Mouse (Mus musculus) heart, postnatal 0 days (tissue): ENCODE data around the gene Hspa12b. TPM values are rescaled to one million over a fixed set of nuclear protein-coding genes. Genes with fewer than 3 reads are reported as not detected.

Experiments
- ATAC-seq: fragments of 200-750 bp; cut with Nextera tagmentation; 2 replicates; pipeline ENCODE4 v1.8.0; 2017; ENCODE audit warnings: low read depth, moderate number of reproducible peaks, moderate library complexity; ENCODE audit not compliant: insufficient read depth
- DNase-seq: peaks from one replicate; pipeline ENCODE4 v3.0.0-alpha.2; 2016; ENCODE audit warnings: low spot score
- H3K27ac ChIP-seq: fragments of 300-500 bp; sonication (generic); 2 replicates; pipeline ENCODE4 v1.5.1; 2014; ENCODE audit warnings: low read depth, mild to moderate bottlenecking
- H3K27me3 ChIP-seq: fragments of 300-500 bp; sonication (generic); 2 replicates; pipeline ENCODE4 v1.6.1; 2014; ENCODE audit warnings: low read length, mixed read lengths; ENCODE audit not compliant: control insufficient read depth, insufficient read depth
- H3K36me3 ChIP-seq: fragments of 300-500 bp; sonication (generic); replicated peaks from 2 replicates; pipeline ENCODE4 v1.6.1; 2014; ENCODE audit warnings: low read length, mixed read lengths; ENCODE audit not compliant: control insufficient read depth, insufficient read depth
- H3K4me1 ChIP-seq: fragments of 300-500 bp; sonication (generic); 2 replicates; pipeline ENCODE4 v1.6.1; 2014; ENCODE audit warnings: antibody characterized with exemption; ENCODE audit not compliant: control insufficient read depth, insufficient read depth
- H3K4me2 ChIP-seq: fragments of 300-500 bp; sonication (generic); 2 replicates; pipeline ENCODE4 v1.6.1; 2014; ENCODE audit warnings: low read depth, mild to moderate bottlenecking, low read length, moderate library complexity
- H3K4me3 ChIP-seq: fragments of 300-500 bp; sonication (generic); 2 replicates; pipeline ENCODE4 v1.5.1; 2014; ENCODE audit warnings: low read depth, low read length
- H3K9ac ChIP-seq: fragments of 300-500 bp; sonication (generic); replicated peaks from 2 replicates; pipeline ENCODE4 v1.6.1; 2014; ENCODE audit warnings: low read depth, low read length, mixed read lengths
- H3K9me3 ChIP-seq: fragments of 300-500 bp; sonication (generic); replicated peaks from 2 replicates; pipeline ENCODE4 v1.6.1; 2016; ENCODE audit warnings: low read length; ENCODE audit not compliant: control insufficient read depth
- CTCF ChIP-seq: IDR thresholded peaks from 2 replicates; pipeline ENCODE4 v1.5.1; 2016; ENCODE audit warnings: antibody characterized with exemption, control low read depth, low read depth
- EP300 ChIP-seq: IDR thresholded peaks from 2 replicates; pipeline ENCODE4 v1.6.1; 2016; ENCODE audit warnings: antibody characterized with exemption, low read depth
- WGBS: fragments of 180-500 bp; shearing (Covaris S2); extraction: QIAGEN DNeasy Blood & Tissue Kit; methylation state at CpG from one replicate; pipeline ENCODE4 v1.1.7; 2014; 5-methylcytosine and 5-hydroxymethylcytosine counted together
- polyA plus RNA-seq: library from polyadenylated mRNA; unstranded; fragments of >200 nt; fragmentation: Nextera tagmentation; extraction: Ambion mirVana; gene quantifications from 2 replicates; pipeline ENCODE4 v1.2.1, GENCODE M21; 2015
- total RNA-seq: library from RNA; depleted of rRNA; stranded (reverse); fragments of >200 nt; gene quantifications from 2 replicates; pipeline ENCODE4 v1.2.3, GENCODE M21; 2014; ENCODE audit warnings: low replicate concordance

The Hspa12b gene
- total and polyA plus RNA-seq, 2 experiments from 2014 or later, result 9.0 to 29.3 TPM

- H3K36me3 ChIP-seq, result no peaks in the 10 kb centered on the region
- H3K9ac ChIP-seq, result no peak overlapping the region
- no peak for ATAC-seq
- no peak for DNase-seq
- H3K9me3 ChIP-seq, result no peaks in the 10 kb centered on the region
- 67% methylated on average over 7 of the region's 7 CpGs for WGBS
- no peak overlapping the region for H3K4me2 ChIP-seq
- TF ChIP-seq EP300, result no peak
- no peak overlapping the region for H3K27ac ChIP-seq
- no peak overlapping the region for H3K4me3 ChIP-seq
- H3K27me3 ChIP-seq, result no peaks in the 10 kb centered on the region
- H3K4me1 ChIP-seq, result peaks cover 6% of the 10 kb centered on the region; the same call in 1 of the 2 replicates
Observed at GRCm38 (mm10) chr2:131163924-131164323, 36.8 kb downstream of the Hspa12b start.

GRCm38 (mm10) chr2:131166172-131166571 is 39.1 kb downstream of the Hspa12b start:
- Histone ChIP-seq H3K27ac (no peak overlapping the region), H3K36me3 (no peaks in the 10 kb centered on the region), H3K4me2 (no peak overlapping the region), H3K27me3 (peaks cover 8% of the 10 kb centered on the region; the same call in 1 of the 2 replicates), H3K9me3 (no peaks in the 10 kb centered on the region), H3K9ac (no peak overlapping the region), H3K4me3 (no peak overlapping the region), H3K4me1 (no peaks in the 10 kb centered on the region)
- WGBS, result 97% methylated on average over 2 of the region's 2 CpGs
- TF ChIP-seq EP300, result no peak
- no peak for TF ChIP-seq CTCF
- ATAC-seq, result no peak
- DNase-seq, result no peak

DNA sequence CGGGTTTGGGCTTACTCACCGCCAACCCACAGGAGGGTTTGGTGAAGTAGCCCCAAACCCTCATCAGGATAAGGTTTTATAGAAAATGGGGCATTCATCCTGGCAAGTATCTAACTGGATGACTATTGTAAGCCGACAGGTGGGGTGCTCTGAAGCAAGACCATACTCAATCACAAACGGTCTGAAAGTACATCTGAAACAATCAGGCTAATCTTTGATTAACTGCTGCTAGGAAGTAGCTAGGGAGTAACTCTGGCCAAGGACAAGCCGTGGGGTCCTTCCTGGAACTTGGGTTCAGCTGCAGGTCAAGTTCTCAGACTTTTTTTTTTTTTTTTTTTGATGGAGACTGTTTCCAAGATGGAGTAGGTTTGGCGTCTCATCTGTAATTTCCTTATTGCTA is 40.9 kb downstream of the Hspa12b start:
- DNase-seq, result no peak
- H3K27me3 ChIP-seq, result peaks cover 18% of the 10 kb centered on the region
- WGBS, result 65% methylated on average over 6 of the region's 6 CpGs
- no peak overlapping the region for H3K9ac ChIP-seq
- no peak overlapping the region for H3K4me3 ChIP-seq
- H3K9me3 ChIP-seq, result no peaks in the 10 kb centered on the region
- H3K27ac ChIP-seq, result no peak overlapping the region
- H3K4me2 ChIP-seq, result no peak overlapping the region
- TF ChIP-seq EP300 (no peak), CTCF (no peak)
- H3K36me3 ChIP-seq, result 0 out of 2 replicates have a peak, but pooled peaks cover 4% of the 10 kb centered on the region
- H3K4me1 ChIP-seq, result no peaks in the 10 kb centered on the region
- no peak for ATAC-seq

DNA sequence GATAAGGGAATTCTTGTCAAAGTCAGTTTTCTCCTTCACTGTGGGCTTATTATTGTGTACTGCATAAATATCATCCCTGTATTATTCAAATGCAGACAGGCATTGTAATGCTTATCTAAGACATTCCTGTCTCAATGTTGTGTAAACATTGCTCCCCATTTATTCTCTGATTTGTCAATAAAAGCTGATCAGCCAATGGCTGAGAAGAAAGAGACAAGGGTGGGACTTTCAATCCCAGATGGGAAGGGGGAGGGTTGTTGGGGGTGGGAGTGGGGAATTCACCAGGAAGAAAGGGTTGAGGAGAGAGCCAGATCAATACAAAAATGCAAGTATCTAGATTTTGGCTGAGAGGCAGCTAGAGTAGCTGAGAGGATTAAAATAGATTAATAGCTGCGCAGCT is 41.8 kb downstream of the Hspa12b start:
- Histone ChIP-seq H3K4me3 (no peak overlapping the region), H3K9me3 (no peaks in the 10 kb centered on the region), H3K4me2 (no peak overlapping the region), H3K27ac (no peak overlapping the region), H3K36me3 (0 out of 2 replicates have a peak, but pooled peaks cover 4% of the 10 kb centered on the region), H3K27me3 (peaks cover 18% of the 10 kb centered on the region), H3K9ac (no peak overlapping the region), H3K4me1 (no peaks in the 10 kb centered on the region)
- 74% methylated on average over 1 of the region's 1 CpGs for WGBS
- TF ChIP-seq EP300 (no peak), CTCF (no peak)
- ATAC-seq (no peak), DNase-seq (no peak)

DNA sequence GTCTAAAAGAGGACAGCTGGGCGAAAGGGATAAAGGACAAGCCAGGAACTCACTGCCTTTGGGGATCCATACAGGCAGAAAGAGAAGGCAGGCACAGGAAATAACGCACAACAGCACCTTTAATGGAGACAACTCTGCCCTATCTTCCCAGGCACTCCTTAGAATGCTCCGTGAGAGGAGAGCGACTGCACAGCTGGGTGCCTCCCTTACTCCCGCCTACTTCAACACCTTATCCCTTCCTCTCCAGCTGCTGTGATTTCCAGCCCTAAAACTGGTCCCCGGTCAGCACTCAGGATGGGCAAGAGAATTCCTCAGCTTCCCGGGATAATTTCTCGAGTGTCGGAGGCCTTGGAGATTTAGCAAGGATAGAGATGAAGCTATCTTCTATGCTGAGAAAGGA is 43.9 kb downstream of the Hspa12b start:
- peaks cover 18% of the 10 kb centered on the region for H3K27me3 ChIP-seq
- no peak for ATAC-seq
- H3K9me3 ChIP-seq, result no peaks in the 10 kb centered on the region
- peak overlapping the region; percentile 20 for H3K4me3 ChIP-seq
- 0 out of 2 replicates have a peak, but pooled peaks cover 4% of the 10 kb centered on the region for H3K4me1 ChIP-seq
- H3K4me2 ChIP-seq, result no peak overlapping the region
- WGBS, result 32% methylated on average over 9 of the region's 9 CpGs
- no peak overlapping the region for H3K27ac ChIP-seq
- H3K36me3 ChIP-seq, result 0 out of 2 replicates have a peak, but pooled peaks cover 5% of the 10 kb centered on the region
- no peak overlapping the region for H3K9ac ChIP-seq
- no peak for TF ChIP-seq EP300
- no peak for TF ChIP-seq CTCF
- no peak for DNase-seq

GRCm38 (mm10) chr2:131171401-131172104 is 44.5 kb downstream of the Hspa12b start:
- Histone ChIP-seq H3K4me2 (peak overlapping the region; percentile 50), H3K36me3 (0 out of 2 replicates have a peak, but pooled peaks cover 10% of the 10 kb centered on the region), H3K9ac (no peak overlapping the region), H3K4me1 (peaks cover 9% of the 10 kb centered on the region; the same call in 1 of the 2 replicates), H3K27me3 (peaks cover 18% of the 10 kb centered on the region), H3K9me3 (no peaks in the 10 kb centered on the region), H3K4me3 (peak overlapping the region; percentile 20), H3K27ac (no peak overlapping the region)
- DNase-seq (no peak), ATAC-seq (0 out of 2 replicates have a peak, but pooled peaks have one; percentile 10)
- no peak for TF ChIP-seq EP300
- TF ChIP-seq CTCF, result no peak
- 18% methylated on average over 42 of the region's 43 CpGs for WGBS
